9 mouse cellular contexts compared by ENCODE assay signal in genomic region chr3:88200972-88201330, GRCm38 (mm10). TPM values are rescaled to one million over a fixed set of nuclear protein-coding genes. Genes with fewer than 3 reads are reported as not detected.
A peak's percentile ranks its signal among the peaks of the same experiment; 100 is the strongest.
DNase-seq lines count a peak whose midpoint lies in the region; ATAC-seq and TF ChIP-seq lines count a peak whose summit lies in the region.
"Had no signal": no experiment of that assay in that cellular context is flagged by ENCODE, and none has a peak within 500 bp of the region (broad histone marks: within the 10 kb centered on the region; RNA-seq: fewer than 3 reads in every experiment).

No protein-coding gene starts in this region.

- peak overlapping the region; percentile 37 for H3K4me3 ChIP-seq in kidney, embryonic 16.5 days (ENCODE audit: low read length)
- peak overlapping the region; percentile 13 for H3K4me3 ChIP-seq in embryonic facial prominence, embryonic 11.5 days (ENCODE audit: low read depth, low read length)
- H3K4me3 ChIP-seq in intestine, embryonic 15.5 days (replicated peaks) = peak overlapping the region; percentile 33
- H3K4me3 ChIP-seq in olfactory bulb, adult 2 months (ENCODE audit: insufficient read depth, low read depth, low read length) = peak overlapping the region; percentile 64

- H3K9ac ChIP-seq in kidney, embryonic 16.5 days (replicated peaks; ENCODE audit: low read length) = 0 out of 2 replicates have a peak overlapping the region, but pooled peaks have one; percentile 8
- peak overlapping the region; percentile 26 for H3K9ac ChIP-seq in embryonic facial prominence, embryonic 11.5 days (replicated peaks; ENCODE audit: low read length)
- H3K9ac ChIP-seq in intestine, embryonic 15.5 days = 0 out of 2 replicates have a peak overlapping the region, but pooled peaks have one; percentile 18

- ATAC-seq in kidney, embryonic 16.5 days (ENCODE audit: low FRiP score, low TSS enrichment) = no peak
- no peak for ATAC-seq in embryonic facial prominence, embryonic 11.5 days (replicated peaks; ENCODE audit: insufficient number of reproducible peaks, low FRiP score, low TSS enrichment, low read depth)
- ATAC-seq in intestine, embryonic 15.5 days = no peak

- no peak for TF ChIP-seq CTCF in olfactory bulb, adult 2 months (IDR thresholded peaks at IDR 0.05; ENCODE audit: insufficient read depth, low read depth, low read length)

- no peaks in the 10 kb centered on the region for H3K9me3 ChIP-seq in kidney, embryonic 16.5 days (ENCODE audit: low read length)
- H3K9me3 ChIP-seq in embryonic facial prominence, embryonic 11.5 days (replicated peaks; ENCODE audit: control insufficient read depth, low read length) = no peaks in the 10 kb centered on the region
- no peaks in the 10 kb centered on the region for H3K9me3 ChIP-seq in intestine, embryonic 15.5 days

- H3K36me3 ChIP-seq in kidney, embryonic 16.5 days (ENCODE audit: insufficient read depth, low read length) = no peaks in the 10 kb centered on the region
- H3K36me3 ChIP-seq in embryonic facial prominence, embryonic 11.5 days (replicated peaks; ENCODE audit: control insufficient read depth, insufficient read depth, low read depth, low read length) = no peaks in the 10 kb centered on the region
- H3K36me3 ChIP-seq in intestine, embryonic 15.5 days = no peaks in the 10 kb centered on the region

- peaks cover 10% of the 10 kb centered on the region; the same call in 1 of the 2 replicates for H3K4me1 ChIP-seq in kidney, embryonic 16.5 days (ENCODE audit: insufficient read depth, low read length)
- H3K4me1 ChIP-seq in embryonic facial prominence, embryonic 11.5 days (ENCODE audit: control insufficient read depth, insufficient read depth, low read length) = no peaks in the 10 kb centered on the region; the same call in 1 of the 2 replicates
- peaks cover 11% of the 10 kb centered on the region for H3K4me1 ChIP-seq in intestine, embryonic 15.5 days (replicated peaks)
- peaks cover 34% of the 10 kb centered on the region for H3K4me1 ChIP-seq in olfactory bulb, adult 2 months (ENCODE audit: control insufficient read depth, insufficient read depth, low read length)

- peak overlapping the region; percentile 53 for H3K4me2 ChIP-seq in kidney, embryonic 16.5 days (replicated peaks; ENCODE audit: low read depth, low read length)
- H3K4me2 ChIP-seq in embryonic facial prominence, embryonic 11.5 days (ENCODE audit: low read depth, low read length) = peak overlapping the region; percentile 29
- H3K4me2 ChIP-seq in intestine, embryonic 15.5 days (replicated peaks) = peak overlapping the region; percentile 61

- H3K27ac ChIP-seq in kidney, embryonic 16.5 days (ENCODE audit: low read length) = no peak overlapping the region
- H3K27ac ChIP-seq in embryonic facial prominence, embryonic 11.5 days (replicated peaks; ENCODE audit: low read depth, low read length) = no peak overlapping the region
- no peak overlapping the region for H3K27ac ChIP-seq in intestine, embryonic 15.5 days
- peak overlapping the region; percentile 53 for H3K27ac ChIP-seq in olfactory bulb, adult 2 months (ENCODE audit: insufficient read depth, low read depth, low read length)

- peaks cover 98% of the 10 kb centered on the region for H3K27me3 ChIP-seq in kidney, embryonic 16.5 days (ENCODE audit: insufficient read depth, low read length)
- peaks cover 87% of the 10 kb centered on the region for H3K27me3 ChIP-seq in embryonic facial prominence, embryonic 11.5 days (ENCODE audit: control insufficient read depth, insufficient read depth, low read length)
- H3K27me3 ChIP-seq in intestine, embryonic 15.5 days (replicated peaks) = peaks cover 93% of the 10 kb centered on the region

- under 1% methylated on average over 37 of the region's 37 CpGs for WGBS in kidney, embryonic 16.5 days
- under 1% methylated on average over 37 of the region's 37 CpGs for WGBS in embryonic facial prominence, embryonic 11.5 days
- WGBS in intestine, embryonic 15.5 days = under 1% methylated on average over 37 of the region's 37 CpGs
- under 1% methylated on average over 37 of the region's 37 CpGs for WGBS in olfactory bulb, adult 2 months

- TF ChIP-seq POLR2A in olfactory bulb, adult 2 months (IDR thresholded peaks at IDR 0.05; ENCODE audit: insufficient read depth, low read depth, low read length) = no peak

- DNase-seq in kidney, adult 9 months = no peak
- DNase-seq in embryonic facial prominence, embryonic 11.5 days (ENCODE audit: low spot score) = no peak
- DNase-seq in frontal cortex, postnatal 10 days (ENCODE audit: low spot score in 2 of 2) = no peak
- no peak for DNase-seq in gastrocnemius, adult 8-10 months (ENCODE audit: low spot score in 2 of 2)
- no peak for DNase-seq in kidney, postnatal 4 days

RNA-seq across cellular contexts. Expression of gene Rhbg, which starts 53.6 kb away (rescaled TPM):
- 11.5 and 13.5 TPM in 2 replicates for polyA plus RNA-seq in kidney, embryonic 16.5 days (2015; fragmentation: Nextera tagmentation; extraction: Ambion mirVana)
- 0.25 and 0.26 TPM in 2 replicates for polyA plus RNA-seq in embryonic facial prominence, embryonic 11.5 days (2014; fragmentation: Nextera tagmentation; extraction: Ambion mirVana)
- polyA plus RNA-seq in intestine, embryonic 15.5 days (2015; fragmentation: Nextera tagmentation; extraction: Ambion mirVana) = 0.59 and 0.69 TPM in 2 replicates
- polyA plus RNA-seq in olfactory bulb, adult 2 months (2012; ENCODE audit: insufficient read depth, insufficient read length, low replicate concordance, missing spikeins) = not detected in 2 replicates
- not detected for total RNA-seq in gastrocnemius, adult 8-10 months (2022)
- total RNA-seq: left cerebral cortex, postnatal 36 days had no signal

RNA-seq across cellular contexts. Expression of gene Mef2d, which starts 58.8 kb away (rescaled TPM):
- polyA plus RNA-seq in kidney, embryonic 16.5 days (2015; fragmentation: Nextera tagmentation; extraction: Ambion mirVana) = 16.9 and 20.2 TPM in 2 replicates
- 11.5 and 12.5 TPM in 2 replicates for polyA plus RNA-seq in embryonic facial prominence, embryonic 11.5 days (2014; fragmentation: Nextera tagmentation; extraction: Ambion mirVana)
- polyA plus RNA-seq in intestine, embryonic 15.5 days (2015; fragmentation: Nextera tagmentation; extraction: Ambion mirVana) = 19.7 and 20.8 TPM in 2 replicates
- polyA plus RNA-seq in olfactory bulb, adult 2 months (2012; ENCODE audit: insufficient read depth, insufficient read length, low replicate concordance, missing spikeins) = 460 TPM in 1 of 2 replicates, not detected in the other
- 100 to 1,000 TPM; 164 to 186 (median 172) TPM for total RNA-seq in gastrocnemius, adult 8-10 months (2022)

Comparison
In these comparisons a context has a peak if more than half of its experiments do, and no peak if none do; other contexts are left out.
1. H3K4me3 ChIP-seq: peak in every context shown above with its lines; median percentile 64 in olfactory bulb, adult 2 months; 37 in kidney, embryonic 16.5 days; 33 in intestine, embryonic 15.5 days; 13 in embryonic facial prominence, embryonic 11.5 days.